Mouse (Mus musculus): ENCODE results near the gene Abr. TPM values are rescaled to one million over a fixed set of nuclear protein-coding genes. Genes with fewer than 3 reads are reported as not detected.
A peak's percentile ranks its signal among the peaks of the same experiment; 100 is the strongest.

Gene Abr
- polyA plus RNA-seq, 1 experiment from 2014 or later = 29.9 TPM

GRCm38 (mm10) chr11:76487024-76487423 is 135.1 kb downstream of the Abr start:
- Histone ChIP-seq H3K36me3 (0 out of 2 replicates have a peak, but pooled peaks cover 2% of the 10 kb centered on the region), H3K27ac (ENCODE audit: poor library complexity, severe bottlenecking) (no peak overlapping the region), H3K9ac (no peak overlapping the region), H3K4me2 (no peak overlapping the region), H3K4me1 (replicated peaks) (peaks cover 77% of the 10 kb centered on the region), H3K4me3 (no peak overlapping the region), H3K9me3 (replicated peaks) (no peaks in the 10 kb centered on the region), H3K27me3 (replicated peaks) (no peaks in the 10 kb centered on the region)
- ATAC-seq (ENCODE audit: insufficient number of reproducible peaks, low FRiP score) = no peak
- WGBS = 76% methylated on average over 5 of the region's 5 CpGs

- Histone ChIP-seq H3K36me3 (peaks cover 17% of the 10 kb centered on the region), H3K9me3 (replicated peaks) (no peaks in the 10 kb centered on the region), H3K27ac (ENCODE audit: poor library complexity, severe bottlenecking) (peak overlapping the region; percentile 75), H3K9ac (no peak overlapping the region), H3K4me3 (no peak overlapping the region), H3K4me2 (no peak overlapping the region), H3K4me1 (replicated peaks) (peaks cover 54% of the 10 kb centered on the region), H3K27me3 (replicated peaks) (no peaks in the 10 kb centered on the region)
- ATAC-seq (ENCODE audit: insufficient number of reproducible peaks, low FRiP score) = no peak
- whole genome bisulfite sequencing = 26% methylated on average over 2 of the region's 2 CpGs
These were observed 138.1 kb downstream of the Abr start for GRCm38 (mm10) chr11:76484033-76484432.

- Histone ChIP-seq H3K27me3 (replicated peaks) (no peaks in the 10 kb centered on the region), H3K9ac (0 out of 2 replicates have a peak overlapping the region, but pooled peaks have one; percentile 21), H3K4me2 (peak overlapping the region; percentile 33), H3K4me1 (replicated peaks) (peaks cover 51% of the 10 kb centered on the region), H3K9me3 (replicated peaks) (no peaks in the 10 kb centered on the region), H3K36me3 (peaks cover 25% of the 10 kb centered on the region), H3K4me3 (no peak overlapping the region), H3K27ac (ENCODE audit: poor library complexity, severe bottlenecking) (peak overlapping the region; percentile 75)
- 4% methylated on average over 4 of the region's 4 CpGs for WGBS
- peak; percentile 65; the same call in 1 of the 2 replicates for ATAC-seq (ENCODE audit: insufficient number of reproducible peaks, low FRiP score)
These were observed 138.9 kb downstream of the Abr start for GRCm38 (mm10) chr11:76483171-76483727.

- peak overlapping the region; percentile 75 for H3K27ac ChIP-seq (ENCODE audit: poor library complexity, severe bottlenecking)
- H3K4me3 ChIP-seq = no peak overlapping the region
- ATAC-seq (ENCODE audit: insufficient number of reproducible peaks, low FRiP score) = no peak
- H3K4me2 ChIP-seq = peak overlapping the region; percentile 33; the same call in 1 of the 2 replicates
- no peaks in the 10 kb centered on the region for H3K9me3 ChIP-seq (replicated peaks)
- 0 out of 2 replicates have a peak overlapping the region, but pooled peaks have one; percentile 21 for H3K9ac ChIP-seq
- WGBS = 31% methylated on average over 5 of the region's 5 CpGs
- peaks cover 30% of the 10 kb centered on the region for H3K36me3 ChIP-seq
- peaks cover 52% of the 10 kb centered on the region for H3K4me1 ChIP-seq (replicated peaks)
- no peaks in the 10 kb centered on the region for H3K27me3 ChIP-seq (replicated peaks)
These were observed 139.4 kb downstream of the Abr start for GRCm38 (mm10) chr11:76482697-76483096.

GRCm38 (mm10) chr11:76482183-76482582 is 139.9 kb downstream of the Abr start:
- no peaks in the 10 kb centered on the region for H3K27me3 ChIP-seq (replicated peaks)
- H3K4me3 ChIP-seq = no peak overlapping the region
- H3K27ac ChIP-seq (ENCODE audit: poor library complexity, severe bottlenecking) = peak overlapping the region; percentile 75
- H3K4me1 ChIP-seq (replicated peaks) = peaks cover 55% of the 10 kb centered on the region
- H3K4me2 ChIP-seq = no peak overlapping the region
- no peaks in the 10 kb centered on the region for H3K9me3 ChIP-seq (replicated peaks)
- no peak overlapping the region for H3K9ac ChIP-seq
- 62% methylated on average over 5 of the region's 5 CpGs for WGBS
- H3K36me3 ChIP-seq = peaks cover 33% of the 10 kb centered on the region
- ATAC-seq (ENCODE audit: insufficient number of reproducible peaks, low FRiP score) = no peak

GRCm38 (mm10) chr11:76479729-76480128 is 142.4 kb downstream of the Abr start:
- no peak overlapping the region for H3K4me3 ChIP-seq
- H3K27me3 ChIP-seq (replicated peaks) = no peaks in the 10 kb centered on the region
- no peak for ATAC-seq (ENCODE audit: insufficient number of reproducible peaks, low FRiP score)
- WGBS = 87% methylated on average over 4 of the region's 4 CpGs
- H3K9ac ChIP-seq = no peak overlapping the region
- no peak overlapping the region for H3K27ac ChIP-seq (ENCODE audit: poor library complexity, severe bottlenecking)
- H3K4me2 ChIP-seq = no peak overlapping the region
- H3K36me3 ChIP-seq = peaks cover 31% of the 10 kb centered on the region
- peaks cover 47% of the 10 kb centered on the region for H3K4me1 ChIP-seq (replicated peaks)
- no peaks in the 10 kb centered on the region for H3K9me3 ChIP-seq (replicated peaks)

GRCm38 (mm10) chr11:76478676-76479655 is 143.1 kb downstream of the Abr start:
- peaks cover 43% of the 10 kb centered on the region for H3K4me1 ChIP-seq (replicated peaks)
- H3K27me3 ChIP-seq (replicated peaks) = no peaks in the 10 kb centered on the region
- H3K36me3 ChIP-seq = peaks cover 31% of the 10 kb centered on the region
- H3K4me2 ChIP-seq = no peak overlapping the region
- H3K4me3 ChIP-seq = no peak overlapping the region
- ATAC-seq (ENCODE audit: insufficient number of reproducible peaks, low FRiP score) = no peak
- H3K27ac ChIP-seq (ENCODE audit: poor library complexity, severe bottlenecking) = no peak overlapping the region
- 82% methylated on average over 13 of the region's 13 CpGs for WGBS
- no peaks in the 10 kb centered on the region for H3K9me3 ChIP-seq (replicated peaks)
- H3K9ac ChIP-seq = no peak overlapping the region

- H3K36me3 ChIP-seq = peaks cover 31% of the 10 kb centered on the region
- H3K9me3 ChIP-seq (replicated peaks) = no peaks in the 10 kb centered on the region
- no peak for ATAC-seq (ENCODE audit: insufficient number of reproducible peaks, low FRiP score)
- peaks cover 24% of the 10 kb centered on the region for H3K4me1 ChIP-seq (replicated peaks)
- 36% methylated on average over 5 of the region's 5 CpGs for WGBS
- no peak overlapping the region for H3K9ac ChIP-seq
- no peak overlapping the region for H3K4me3 ChIP-seq
- H3K27ac ChIP-seq (ENCODE audit: poor library complexity, severe bottlenecking) = 0 out of 2 replicates have a peak overlapping the region, but pooled peaks have one; percentile 25
- no peak overlapping the region for H3K4me2 ChIP-seq
- no peaks in the 10 kb centered on the region for H3K27me3 ChIP-seq (replicated peaks)
These were observed 145.0 kb downstream of the Abr start for GRCm38 (mm10) chr11:76477095-76477525.

GRCm38 (mm10) chr11:76476376-76477094 is 145.6 kb downstream of the Abr start:
- H3K4me3 ChIP-seq = no peak overlapping the region
- 39% methylated on average over 8 of the region's 8 CpGs for WGBS
- peaks cover 18% of the 10 kb centered on the region for H3K4me1 ChIP-seq (replicated peaks)
- H3K9ac ChIP-seq = no peak overlapping the region
- no peak overlapping the region for H3K27ac ChIP-seq (ENCODE audit: poor library complexity, severe bottlenecking)
- H3K9me3 ChIP-seq (replicated peaks) = no peaks in the 10 kb centered on the region
- H3K27me3 ChIP-seq (replicated peaks) = no peaks in the 10 kb centered on the region
- no peak for ATAC-seq (ENCODE audit: insufficient number of reproducible peaks, low FRiP score)
- H3K36me3 ChIP-seq = peaks cover 31% of the 10 kb centered on the region
- no peak overlapping the region for H3K4me2 ChIP-seq

GRCm38 (mm10) chr11:76472617-76473016 is 149.5 kb downstream of the Abr start:
- 44% methylated on average over 5 of the region's 5 CpGs for WGBS

More at GRCm38 (mm10) chr11:76472617-76473016, 149.5 kb downstream of the Abr start:
- Histone ChIP-seq H3K4me2 (no peak overlapping the region), H3K27ac (ENCODE audit: poor library complexity, severe bottlenecking) (no peak overlapping the region), H3K4me3 (no peak overlapping the region), H3K9me3 (replicated peaks) (no peaks in the 10 kb centered on the region), H3K9ac (no peak overlapping the region), H3K4me1 (replicated peaks) (peaks cover 41% of the 10 kb centered on the region), H3K27me3 (replicated peaks) (no peaks in the 10 kb centered on the region), H3K36me3 (peaks cover 13% of the 10 kb centered on the region)
- ATAC-seq (ENCODE audit: insufficient number of reproducible peaks, low FRiP score) = no peak

All from heart, embryonic 12.5 days (tissue).